Mouse (Mus musculus) liver, postnatal 0 days (tissue): Measurements from ENCODE around the gene Jak1. TPM values are rescaled to one million over a fixed set of nuclear protein-coding genes. Genes with fewer than 3 reads are reported as not detected.

Experiments used
- ATAC-seq: fragments of 200-750 bp; cut with Nextera tagmentation; 2 replicates; pipeline ENCODE4 v1.8.0; 2017; ENCODE audit warnings: mild to moderate bottlenecking, moderate library complexity
- DNase-seq: peaks from one replicate; pipeline ENCODE4 v3.0.0-alpha.2; 2016
- H3K27ac ChIP-seq: fragments of 300-500 bp; sonication (generic); 2 replicates; pipeline ENCODE4 v1.5.1; 2014; ENCODE audit warnings: antibody characterized with exemption, moderate library complexity, mild to moderate bottlenecking, low read depth
- H3K27me3 ChIP-seq: fragments of 300-500 bp; sonication (generic); 2 replicates; pipeline ENCODE4 v1.6.1; 2014; ENCODE audit warnings: low read length, control low read depth, mixed read lengths; ENCODE audit not compliant: insufficient read depth
- H3K36me3 ChIP-seq: fragments of 300-500 bp; sonication (generic); replicated peaks from 2 replicates; pipeline ENCODE4 v1.6.1; 2014; ENCODE audit warnings: mild to moderate bottlenecking, control low read depth, low read length, moderate library complexity, mixed read lengths; ENCODE audit not compliant: insufficient read depth
- H3K4me1 ChIP-seq: fragments of 300-500 bp; sonication (generic); 2 replicates; pipeline ENCODE4 v1.6.1; 2014; ENCODE audit warnings: antibody characterized with exemption, mild to moderate bottlenecking, control low read depth; ENCODE audit not compliant: insufficient read depth
- H3K4me2 ChIP-seq: fragments of 300-500 bp; sonication (generic); 2 replicates; pipeline ENCODE4 v1.6.1; 2014; ENCODE audit warnings: low read depth, mild to moderate bottlenecking, low read length, moderate library complexity, mixed read lengths
- H3K4me3 ChIP-seq: fragments of 300-500 bp; sonication (generic); 2 replicates; pipeline ENCODE4 v1.5.1; 2014; ENCODE audit warnings: low read depth, low read length
- H3K9ac ChIP-seq: fragments of 300-500 bp; sonication (generic); replicated peaks from 2 replicates; pipeline ENCODE4 v1.6.1; 2014; ENCODE audit warnings: mild to moderate bottlenecking, moderate library complexity
- H3K9me3 ChIP-seq: fragments of 300-500 bp; sonication (generic); 2 replicates; pipeline ENCODE4 v1.6.1; 2016; ENCODE audit warnings: mild to moderate bottlenecking, control low read depth, low read length, mixed read lengths
- CTCF ChIP-seq: sonication (generic); IDR thresholded peaks from 2 replicates; pipeline ENCODE4 v1.5.1; 2016; ENCODE audit warnings: antibody characterized with exemption, low read depth
- EP300 ChIP-seq: IDR thresholded peaks from 2 replicates; pipeline ENCODE4 v1.6.1; 2016; ENCODE audit warnings: antibody characterized with exemption, low read depth, mild to moderate bottlenecking
- WGBS: fragments of 180-500 bp; shearing (Covaris S2); extraction: QIAGEN DNeasy Blood & Tissue Kit; methylation state at CpG from one replicate; pipeline ENCODE4 v1.1.7; 2014; ENCODE audit not compliant: insufficient replicate concordance; 5-methylcytosine and 5-hydroxymethylcytosine counted together
- polyA plus RNA-seq: library from polyadenylated mRNA; unstranded; fragments of >200 nt; fragmentation: Nextera tagmentation; extraction: Ambion mirVana; gene quantifications from 2 replicates; pipeline ENCODE4 v1.2.1, GENCODE M21; 2015

Jak1 gene
- polyA plus RNA-seq, 1 experiment from 2014 or later, result 51.2 TPM

GRCm38 (mm10) chr4:101179076-101179475, 86.0 kb downstream of the Jak1 start:
- no peak overlapping the region for H3K9ac ChIP-seq
- no peak overlapping the region for H3K27ac ChIP-seq
- H3K36me3 ChIP-seq, result peaks cover 87% of the 10 kb centered on the region
- H3K27me3 ChIP-seq, result no peaks in the 10 kb centered on the region
- H3K4me3 ChIP-seq, result no peak overlapping the region
- H3K9me3 ChIP-seq, result no peaks in the 10 kb centered on the region
- no peak for ATAC-seq
- 74% methylated on average over 5 of the region's 5 CpGs for WGBS
- peaks cover 5% of the 10 kb centered on the region; the same call in 1 of the 2 replicates for H3K4me1 ChIP-seq
- TF ChIP-seq EP300 (no peak), CTCF (no peak)
- DNase-seq, result no peak
- no peak overlapping the region for H3K4me2 ChIP-seq

GRCm38 (mm10) chr4:101177796-101178195, 87.3 kb downstream of the Jak1 start:
- DNase-seq, result no peak
- Histone ChIP-seq H3K9ac (no peak overlapping the region), H3K4me2 (no peak overlapping the region), H3K4me3 (no peak overlapping the region), H3K27ac (no peak overlapping the region), H3K27me3 (no peaks in the 10 kb centered on the region), H3K36me3 (peaks cover 89% of the 10 kb centered on the region), H3K9me3 (no peaks in the 10 kb centered on the region), H3K4me1 (0 out of 2 replicates have a peak, but pooled peaks cover 4% of the 10 kb centered on the region)
- WGBS, result 83% methylated on average over 3 of the region's 3 CpGs
- TF ChIP-seq CTCF (no peak), EP300 (no peak)
- no peak for ATAC-seq

- Histone ChIP-seq H3K27ac (0 out of 2 replicates have a peak overlapping the region, but pooled peaks have one; percentile 1), H3K9ac (no peak overlapping the region), H3K4me2 (no peak overlapping the region), H3K4me1 (0 out of 2 replicates have a peak, but pooled peaks cover 4% of the 10 kb centered on the region), H3K27me3 (no peaks in the 10 kb centered on the region), H3K9me3 (no peaks in the 10 kb centered on the region), H3K4me3 (no peak overlapping the region), H3K36me3 (peaks cover 88% of the 10 kb centered on the region)
- peak; percentile 69 for TF ChIP-seq EP300
- TF ChIP-seq CTCF, result no peak
- DNase-seq (no peak), ATAC-seq (peak; percentile 67)
- 42% methylated on average over 6 of the region's 6 CpGs for WGBS
Measured at GRCm38 (mm10) chr4:101176123-101176522, 89.0 kb downstream of the Jak1 start.

GRCm38 (mm10) chr4:101174916-101175625, 90.0 kb downstream of the Jak1 start:
- Histone ChIP-seq H3K27ac (no peak overlapping the region), H3K4me3 (no peak overlapping the region), H3K4me1 (0 out of 2 replicates have a peak, but pooled peaks cover 2% of the 10 kb centered on the region), H3K9me3 (no peaks in the 10 kb centered on the region), H3K36me3 (peaks cover 87% of the 10 kb centered on the region), H3K27me3 (no peaks in the 10 kb centered on the region), H3K4me2 (no peak overlapping the region), H3K9ac (no peak overlapping the region)
- no peak for DNase-seq
- no peak for TF ChIP-seq CTCF
- no peak for TF ChIP-seq EP300
- no peak for ATAC-seq
- 85% methylated on average over 10 of the region's 10 CpGs for WGBS

- Histone ChIP-seq H3K36me3 (peaks cover 84% of the 10 kb centered on the region), H3K4me1 (no peaks in the 10 kb centered on the region; the same call in 1 of the 2 replicates), H3K4me2 (no peak overlapping the region), H3K27me3 (no peaks in the 10 kb centered on the region), H3K9me3 (no peaks in the 10 kb centered on the region), H3K27ac (0 out of 2 replicates have a peak overlapping the region, but pooled peaks have one; percentile 0), H3K4me3 (no peak overlapping the region), H3K9ac (no peak overlapping the region)
- ATAC-seq (peak; percentile 34), DNase-seq (peak; percentile 33)
- WGBS, result 46% methylated on average over 2 of the region's 2 CpGs
- TF ChIP-seq CTCF (no peak), EP300 (no peak)
Measured at GRCm38 (mm10) chr4:101172738-101173137, 92.3 kb downstream of the Jak1 start.

GRCm38 (mm10) chr4:101168189-101168778, 96.8 kb downstream of the Jak1 start:
- WGBS, result 49% methylated on average over 6 of the region's 6 CpGs
- Histone ChIP-seq H3K36me3 (peaks cover 85% of the 10 kb centered on the region), H3K4me2 (no peak overlapping the region), H3K27me3 (no peaks in the 10 kb centered on the region), H3K9ac (no peak overlapping the region), H3K27ac (no peak overlapping the region), H3K4me3 (no peak overlapping the region), H3K4me1 (no peaks in the 10 kb centered on the region; the same call in 1 of the 2 replicates), H3K9me3 (no peaks in the 10 kb centered on the region)
- peak; percentile 61 for ATAC-seq
- no peak for DNase-seq
- peak; percentile 79 for TF ChIP-seq CTCF
- no peak for TF ChIP-seq EP300
